Mouse (Mus musculus) forebrain, embryonic 12.5 days (tissue): ENCODE measurements around the gene 4632433K11Rik. TPM values are rescaled to one million over a fixed set of nuclear protein-coding genes. Genes with fewer than 3 reads are reported as not detected.
"Not testable (repeated sequence)": the region's sequence is repeated elsewhere in the genome, so short reads cannot be mapped to it uniquely, and the experiment has no call there.

Source experiments
- ATAC-seq: fragments of 200-750 bp; cut with Nextera tagmentation; 2 replicates; pipeline ENCODE4 v1.8.0; 2017; ENCODE audit warnings: moderate TSS enrichment; ENCODE audit not compliant: low FRiP score
- H3K27ac ChIP-seq: fragments of 300-500 bp; sonication (generic); 2 replicates; pipeline ENCODE4 v1.5.1; 2016; ENCODE audit warnings: mild to moderate bottlenecking
- H3K27me3 ChIP-seq: fragments of 300-500 bp; sonication (generic); 2 replicates; pipeline ENCODE4 v1.6.1; 2016; ENCODE audit warnings: mild to moderate bottlenecking
- H3K36me3 ChIP-seq: fragments of 300-500 bp; sonication (generic); replicated peaks from 2 replicates; pipeline ENCODE4 v1.6.1; 2016; ENCODE audit warnings: mild to moderate bottlenecking
- H3K4me1 ChIP-seq: fragments of 300-500 bp; sonication (generic); 2 replicates; pipeline ENCODE4 v1.6.1; 2016
- H3K4me2 ChIP-seq: fragments of 300-500 bp; sonication (generic); 2 replicates; pipeline ENCODE4 v1.6.1; 2016; ENCODE audit warnings: mild to moderate bottlenecking, moderate library complexity
- H3K4me3 ChIP-seq: fragments of 300-500 bp; sonication (generic); replicated peaks from 2 replicates; pipeline ENCODE4 v1.5.1; 2016; ENCODE audit warnings: mild to moderate bottlenecking
- H3K9ac ChIP-seq: fragments of 300-500 bp; sonication (generic); 2 replicates; pipeline ENCODE4 v1.6.1; 2016; ENCODE audit warnings: mild to moderate bottlenecking
- H3K9me3 ChIP-seq: fragments of 300-500 bp; sonication (generic); 2 replicates; pipeline ENCODE4 v1.6.1; 2016
- WGBS: fragments of 180-500 bp; shearing (Covaris S2); methylation state at CpG from one replicate; pipeline ENCODE4 v1.1.7; 2016; 5-methylcytosine and 5-hydroxymethylcytosine counted together
- polyA plus RNA-seq: library from polyadenylated mRNA; unstranded; fragments of >200 nt; fragmentation: Nextera tagmentation; extraction: Ambion mirVana; gene quantifications from 2 replicates; pipeline ENCODE4 v1.2.1, GENCODE M21; 2016

4632433K11Rik gene
- polyA plus RNA-seq, 1 experiment from 2014 or later: not detected

DNA sequence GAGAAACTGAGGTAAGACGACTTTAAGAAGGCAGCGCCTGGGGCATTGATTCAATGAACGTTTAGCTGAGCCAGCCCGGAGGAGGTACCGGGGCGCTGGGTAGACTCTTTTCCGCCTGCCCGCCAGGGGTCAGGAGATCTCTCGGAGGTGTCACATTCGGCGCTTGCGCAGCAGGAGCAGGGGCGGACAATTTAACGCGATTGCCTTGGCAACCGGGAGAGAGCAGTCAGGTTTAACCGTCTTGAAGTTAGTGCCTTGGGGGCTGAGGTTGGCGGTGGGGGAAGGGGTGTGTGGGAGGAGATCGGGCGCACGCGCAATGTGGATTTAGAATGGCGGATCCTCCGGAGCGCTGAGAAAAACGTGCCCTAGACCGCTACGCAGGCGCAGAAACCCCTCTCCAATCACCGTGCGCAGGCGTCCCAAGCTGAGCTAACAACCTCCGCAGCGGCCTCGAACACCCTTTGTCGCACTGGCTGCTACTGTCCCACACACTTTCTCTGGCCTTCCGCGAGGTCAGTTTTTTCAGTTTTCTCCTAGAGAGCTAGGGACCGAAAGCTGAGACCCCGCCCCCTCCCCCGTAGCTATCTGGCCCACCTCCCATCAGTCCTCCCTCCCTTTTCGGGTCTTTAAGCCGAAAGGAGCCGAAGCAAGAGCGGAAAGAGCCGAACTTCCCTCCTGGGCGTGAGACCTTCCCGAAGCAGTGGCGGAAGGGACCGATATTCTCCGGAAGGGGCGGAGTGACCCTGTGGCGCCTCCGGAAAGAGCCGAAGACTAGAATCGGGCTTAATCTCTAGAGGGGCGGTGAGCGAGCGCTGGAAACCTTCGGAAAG lies 27.2 kb downstream of the 4632433K11Rik start:
- peak overlapping the region; percentile 72 for H3K4me3 ChIP-seq
- H3K9ac ChIP-seq: peak overlapping the region; percentile 74
- peak overlapping the region; percentile 99 for H3K27ac ChIP-seq
- H3K9me3 ChIP-seq: no peaks in the 10 kb centered on the region
- under 1% methylated on average over 60 of the region's 60 CpGs for WGBS
- peaks cover 6% of the 10 kb centered on the region for H3K36me3 ChIP-seq
- H3K4me1 ChIP-seq: peaks cover 53% of the 10 kb centered on the region
- peak overlapping the region; percentile 86 for H3K4me2 ChIP-seq
- ATAC-seq: peak; percentile 90
- peaks cover 26% of the 10 kb centered on the region for H3K27me3 ChIP-seq

DNA sequence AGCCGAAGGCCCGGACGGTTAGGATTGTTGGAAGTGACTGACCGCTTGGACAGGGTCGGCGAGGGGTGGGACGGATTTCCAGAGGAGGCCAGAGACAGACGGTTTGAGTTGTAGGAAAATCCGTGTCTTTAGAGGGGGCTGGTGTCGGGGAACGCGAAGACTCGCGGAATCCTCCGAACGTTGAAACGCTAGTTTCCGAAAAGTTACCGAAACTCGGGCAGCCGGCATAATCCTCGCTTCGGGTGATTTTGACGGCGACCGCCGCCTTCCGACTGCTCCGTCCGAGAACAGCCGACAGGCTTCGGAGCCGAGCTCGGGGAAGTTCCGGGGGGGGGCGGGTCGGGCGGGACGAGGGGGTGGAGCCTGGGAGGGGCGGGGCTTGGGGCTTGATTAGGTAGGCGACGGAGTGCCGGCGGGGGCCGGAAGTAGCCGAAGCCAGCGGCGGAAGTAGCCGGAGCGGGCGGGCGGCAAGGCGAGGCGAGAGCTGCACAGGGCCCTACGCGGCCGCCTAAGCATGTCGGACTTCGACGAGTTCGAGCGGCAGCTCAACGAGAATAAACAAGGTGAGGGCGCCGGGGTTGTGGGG lies 27.9 kb downstream of the 4632433K11Rik start, which contains the start of gene U2af2:
U2af2 (plus strand) TSS at position 370 of the 586 bp plus-strand sequence.
- Histone ChIP-seq H3K4me1 (peaks cover 46% of the 10 kb centered on the region), H3K9ac (peak within 1 kb of the TSS; percentile 74)
- under 1% methylated on average over 61 of the region's 65 CpGs for WGBS

DNA sequence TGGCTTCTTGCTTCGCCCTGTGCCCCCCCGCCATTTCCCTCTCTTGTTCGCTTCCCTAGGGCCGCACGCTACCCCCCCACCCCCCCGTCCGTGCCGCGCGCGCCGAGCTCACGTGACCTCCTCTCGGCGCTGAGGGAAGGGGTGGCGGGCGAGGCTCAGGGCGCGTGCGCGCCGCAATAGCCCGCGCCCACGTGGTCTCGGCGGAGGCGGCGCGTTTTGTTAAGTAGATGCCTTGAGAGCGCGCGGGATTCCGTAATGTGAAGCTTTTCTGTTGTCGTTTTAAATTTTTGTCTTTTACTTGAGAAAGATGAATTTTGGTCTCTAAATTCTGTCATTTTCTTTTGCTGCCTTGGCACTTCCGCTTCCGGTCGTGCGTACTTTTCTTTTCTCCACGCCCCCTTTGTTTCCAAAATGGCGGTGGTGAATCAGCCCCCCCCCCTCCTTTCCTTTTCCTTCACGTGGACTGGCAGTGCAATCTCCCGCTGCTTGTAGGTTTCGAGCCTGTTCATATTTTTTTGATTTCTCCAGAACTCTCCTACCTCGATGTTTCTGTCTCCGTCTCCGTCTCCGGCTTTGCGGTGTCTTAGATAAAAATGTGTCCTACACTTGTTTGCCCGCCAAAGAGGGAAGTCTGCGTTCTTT lies 28.6 kb downstream of the 4632433K11Rik start:
- peak overlapping the region; percentile 72 for H3K4me3 ChIP-seq
- H3K27ac ChIP-seq: peak overlapping the region; percentile 99
- WGBS: under 1% methylated on average over 43 of the region's 51 CpGs

More for the DNA sequence above, 27.9 kb downstream of the 4632433K11Rik start, which contains the start of gene U2af2:
- H3K27me3 ChIP-seq: peaks cover 19% of the 10 kb centered on the region
- peaks cover 13% of the 10 kb centered on the region for H3K36me3 ChIP-seq
- peak within 1 kb of the TSS; percentile 72 for H3K4me3 ChIP-seq
- no peaks in the 10 kb centered on the region for H3K9me3 ChIP-seq
- ATAC-seq: peak; percentile 85
- H3K4me2 ChIP-seq: peak within 1 kb of the TSS; percentile 86
- peak within 1 kb of the TSS; percentile 99 for H3K27ac ChIP-seq

DNA sequence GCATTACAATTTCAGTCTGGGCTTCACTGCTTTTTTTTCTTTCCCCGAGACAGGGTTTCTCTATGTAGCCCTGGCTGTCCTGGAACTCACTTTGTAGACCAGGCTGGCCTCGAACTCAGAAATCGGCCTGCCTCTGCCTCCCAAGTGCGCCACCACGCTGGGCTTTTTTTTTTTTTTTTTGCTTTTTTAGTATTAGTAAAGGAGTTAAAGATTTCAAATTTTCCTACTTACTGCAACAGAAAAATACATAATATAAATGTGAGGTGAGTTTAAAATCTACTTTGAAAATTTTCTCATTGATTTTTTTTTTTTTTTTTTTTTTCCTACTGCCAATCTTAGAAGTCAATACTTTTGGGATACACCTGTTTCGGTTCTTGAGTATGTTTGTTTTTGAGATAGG lies 31.0 kb downstream of the 4632433K11Rik start:
- 90% methylated on average over 6 of the region's 6 CpGs for WGBS
- Histone ChIP-seq H3K27me3 (no peaks in the 10 kb centered on the region), H3K36me3 (peaks cover 44% of the 10 kb centered on the region), H3K9me3 (no peaks in the 10 kb centered on the region), H3K27ac (no peak overlapping the region), H3K9ac (no peak overlapping the region), H3K4me1 (peaks cover 36% of the 10 kb centered on the region), H3K4me2 (no peak overlapping the region), H3K4me3 (no peak overlapping the region)
- no peak for ATAC-seq

More for the DNA sequence above, 28.6 kb downstream of the 4632433K11Rik start:
- Histone ChIP-seq H3K4me2 (peak overlapping the region; percentile 86), H3K9me3 (no peaks in the 10 kb centered on the region), H3K4me1 (peaks cover 41% of the 10 kb centered on the region), H3K27me3 (peaks cover 13% of the 10 kb centered on the region), H3K36me3 (peaks cover 19% of the 10 kb centered on the region), H3K9ac (peak overlapping the region; percentile 74)
- ATAC-seq: peak; percentile 57

DNA sequence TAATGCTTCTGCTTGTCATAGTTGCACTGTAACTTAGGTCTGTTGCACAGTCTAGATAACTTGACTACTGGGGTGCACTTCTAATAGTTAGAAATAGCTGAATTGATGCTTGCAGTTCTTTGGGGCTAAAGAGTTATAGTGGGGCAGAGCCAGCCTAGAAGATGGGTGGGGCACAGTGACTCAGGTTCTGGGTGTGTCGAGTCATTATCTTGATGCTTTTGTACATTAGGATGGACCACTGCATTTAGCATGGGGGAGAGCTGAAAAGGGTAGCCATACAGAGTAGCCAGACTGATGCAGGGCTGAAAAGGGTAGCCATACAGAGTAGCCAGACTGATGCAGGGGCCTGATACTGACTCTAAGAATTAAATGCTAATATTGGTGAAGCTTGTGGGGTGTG lies 39.7 kb downstream of the 4632433K11Rik start:
- no peak overlapping the region for H3K4me2 ChIP-seq
- no peak overlapping the region for H3K9ac ChIP-seq
- no peak overlapping the region for H3K4me3 ChIP-seq
- no peak for ATAC-seq
- H3K4me1 ChIP-seq: no peaks in the 10 kb centered on the region
- WGBS: 85% methylated on average over 1 of the region's 1 CpGs
- no peaks in the 10 kb centered on the region for H3K9me3 ChIP-seq
- H3K27ac ChIP-seq: no peak overlapping the region
- peaks cover 96% of the 10 kb centered on the region for H3K36me3 ChIP-seq
- no peaks in the 10 kb centered on the region for H3K27me3 ChIP-seq

DNA sequence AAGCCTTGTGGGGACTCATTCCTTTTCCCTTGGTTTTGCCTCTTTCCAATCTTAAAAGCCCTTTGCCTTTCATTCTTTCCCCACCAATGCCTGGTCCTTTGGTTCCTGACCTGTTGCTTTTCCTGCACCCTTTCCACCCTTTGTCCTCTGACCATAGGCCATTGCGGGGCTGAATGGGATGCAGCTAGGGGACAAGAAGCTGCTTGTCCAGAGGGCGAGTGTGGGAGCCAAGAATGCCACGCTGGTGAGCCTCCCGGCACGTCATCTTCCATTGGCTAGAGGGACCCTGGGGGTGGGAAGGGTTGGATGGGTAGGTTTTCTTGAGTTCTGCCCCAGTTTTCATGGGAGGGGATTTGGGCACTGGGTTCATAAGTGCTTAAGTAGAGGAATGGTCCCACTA lies 41.1 kb downstream of the 4632433K11Rik start:
- Histone ChIP-seq H3K4me2 (no peak overlapping the region), H3K9me3 (no peaks in the 10 kb centered on the region), H3K4me1 (no peaks in the 10 kb centered on the region), H3K4me3 (no peak overlapping the region), H3K27me3 (no peaks in the 10 kb centered on the region), H3K9ac (no peak overlapping the region), H3K27ac (no peak overlapping the region), H3K36me3 (peaks cover 88% of the 10 kb centered on the region)
- 92% methylated on average over 5 of the region's 5 CpGs for WGBS
- ATAC-seq: no peak

DNA sequence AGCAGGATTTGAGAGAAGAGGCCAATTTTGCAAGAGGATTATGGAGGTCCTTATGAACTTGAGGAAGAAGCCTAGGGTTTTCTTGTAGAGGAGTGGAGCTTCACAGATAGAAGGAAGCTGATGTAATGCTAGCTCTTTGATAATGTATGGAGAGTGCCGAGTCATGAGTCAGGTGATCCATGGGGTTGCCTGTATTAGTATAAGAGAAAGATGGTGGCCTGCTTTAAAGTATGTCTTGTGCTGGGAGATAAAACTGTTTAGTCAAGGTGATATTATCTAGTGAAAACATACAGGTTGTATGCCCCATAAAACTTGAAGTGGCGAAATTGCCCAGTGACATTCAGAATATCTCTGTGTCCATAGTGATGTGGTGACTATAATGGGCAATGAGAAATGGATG lies 43.0 kb downstream of the 4632433K11Rik start:
- peaks cover 14% of the 10 kb centered on the region for H3K4me1 ChIP-seq
- no peak overlapping the region for H3K4me3 ChIP-seq
- no peak overlapping the region for H3K4me2 ChIP-seq
- H3K9me3 ChIP-seq: no peaks in the 10 kb centered on the region
- ATAC-seq: no peak
- H3K27ac ChIP-seq: no peak overlapping the region
- no peak overlapping the region for H3K9ac ChIP-seq
- peaks cover 68% of the 10 kb centered on the region for H3K36me3 ChIP-seq
- no peaks in the 10 kb centered on the region for H3K27me3 ChIP-seq
- 93% methylated on average over 2 of the region's 2 CpGs for WGBS

DNA sequence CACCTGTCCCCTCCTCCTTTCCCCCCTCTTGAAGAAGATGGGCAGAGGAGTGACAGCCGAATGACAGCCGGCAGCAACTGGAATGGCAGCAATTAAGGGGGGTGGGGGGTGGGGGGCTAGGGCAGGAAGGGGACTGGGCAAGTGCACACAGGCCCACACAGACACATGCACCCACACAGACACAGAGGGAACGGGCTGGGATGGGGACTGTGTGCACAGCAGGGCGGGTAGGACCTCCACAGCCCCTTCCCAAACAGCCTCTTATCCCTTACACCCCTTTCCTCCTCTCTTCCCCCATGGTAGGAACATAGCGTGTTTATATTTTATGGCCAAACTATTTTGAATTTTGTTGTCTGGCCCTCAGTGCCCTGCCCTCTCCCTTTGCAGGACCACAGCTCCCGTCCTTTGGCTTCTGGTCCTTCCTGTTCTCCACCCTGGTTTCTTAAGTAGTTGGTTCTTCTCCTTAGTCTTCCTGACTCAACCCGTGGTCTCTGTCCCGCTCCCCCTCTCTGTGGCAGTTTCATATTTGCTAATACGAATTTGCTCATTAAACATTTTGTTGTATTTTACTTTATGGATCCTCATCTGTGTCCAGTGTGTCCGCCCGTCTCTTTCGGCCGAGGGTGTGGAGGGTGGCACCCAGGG lies 45.6 kb downstream of the 4632433K11Rik start:
- not testable (repeated sequence) for H3K9ac ChIP-seq, H3K9me3 ChIP-seq, H3K27me3 ChIP-seq
- H3K4me2 ChIP-seq: peak overlapping the region; percentile 92
- H3K27ac ChIP-seq: peak overlapping the region; percentile 90
- peaks cover 61% of the 10 kb centered on the region for H3K36me3 ChIP-seq
- H3K4me1 ChIP-seq: peaks cover 16% of the 10 kb centered on the region
- peak overlapping the region; percentile 94 for H3K4me3 ChIP-seq
- 49% methylated on average over 9 of the region's 13 CpGs for WGBS
- peak; percentile 37 for ATAC-seq

DNA sequence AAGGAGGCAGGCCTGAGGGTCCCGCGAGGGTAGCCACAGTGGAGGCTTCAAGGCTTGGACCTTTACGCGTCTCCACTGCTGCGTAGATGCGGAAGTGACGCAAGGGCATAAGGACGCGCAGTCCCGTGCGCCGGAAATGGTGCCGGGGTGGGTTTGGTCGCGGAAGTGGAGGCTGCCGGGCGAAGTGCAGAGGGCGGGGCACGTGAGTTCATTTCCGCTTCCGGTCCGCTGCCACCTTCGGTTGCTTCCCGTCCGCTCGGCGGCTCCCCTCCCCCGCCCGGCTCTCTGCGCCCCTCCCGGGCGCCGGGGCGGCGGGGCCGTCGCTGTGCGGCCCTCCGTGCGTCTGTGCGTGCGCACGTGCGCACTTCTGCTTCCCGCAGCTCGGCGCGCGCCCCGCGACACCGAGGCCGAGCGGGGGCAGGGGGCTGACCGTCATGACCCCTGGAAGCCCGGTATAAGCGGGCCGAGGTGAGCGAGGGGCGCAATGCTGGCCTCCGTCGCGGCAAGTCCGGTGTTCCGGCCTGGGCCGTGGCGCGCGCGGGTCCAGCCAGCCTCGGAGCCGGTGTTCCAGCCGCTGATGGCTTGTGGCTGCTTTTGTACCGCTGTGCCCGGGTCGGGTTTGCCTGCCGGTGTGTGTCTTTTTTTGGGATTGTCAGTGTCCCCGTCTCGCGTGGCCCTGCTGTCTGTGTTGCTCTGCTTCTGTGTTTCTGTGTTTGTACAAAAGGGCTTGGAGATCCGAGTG lies 46.3 kb downstream of the 4632433K11Rik start, which contains the start of gene Epn1:
Epn1 (plus strand) TSS at position 226 of the 742 bp plus-strand sequence.
- peak; percentile 98 for ATAC-seq

DNA sequence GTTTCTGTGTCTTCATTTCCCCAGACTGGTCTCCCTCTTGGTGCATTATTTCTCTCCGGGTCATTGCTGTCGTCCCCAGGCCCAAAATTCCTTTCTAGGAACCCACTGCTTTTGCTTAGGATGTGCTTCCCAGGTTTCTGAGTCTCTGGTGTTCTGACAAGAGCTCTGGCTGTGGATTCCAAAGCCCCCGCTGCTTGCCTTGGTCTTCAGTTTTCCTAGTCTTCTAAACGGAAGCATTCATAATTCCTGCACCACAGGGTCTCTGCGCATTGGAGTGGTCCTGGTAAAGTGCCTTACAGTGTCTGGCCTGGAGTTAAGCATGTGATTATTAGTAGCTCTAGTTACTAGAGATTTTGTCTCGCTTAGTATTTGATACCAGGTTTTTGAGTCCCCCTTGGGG lies 46.9 kb downstream of the 4632433K11Rik start:
- H3K4me1 ChIP-seq: peaks cover 16% of the 10 kb centered on the region
- no peaks in the 10 kb centered on the region for H3K9me3 ChIP-seq
- H3K36me3 ChIP-seq: peaks cover 59% of the 10 kb centered on the region
- peak overlapping the region; percentile 94 for H3K4me3 ChIP-seq
- H3K9ac ChIP-seq: peak overlapping the region; percentile 94
- no peak for ATAC-seq
- H3K27ac ChIP-seq: peak overlapping the region; percentile 90; the same call in 1 of the 2 replicates
- peak overlapping the region; percentile 92 for H3K4me2 ChIP-seq
- 20% methylated on average over 6 of the region's 6 CpGs for WGBS
- no peaks in the 10 kb centered on the region for H3K27me3 ChIP-seq

More for the DNA sequence above, 46.3 kb downstream of the 4632433K11Rik start, which contains the start of gene Epn1:
- H3K9ac ChIP-seq: peak within 1 kb of the TSS; percentile 94
- H3K27me3 ChIP-seq: no peaks in the 10 kb centered on the region
- no peaks in the 10 kb centered on the region for H3K9me3 ChIP-seq
- under 1% methylated on average over 81 of the region's 81 CpGs for WGBS
- peaks cover 60% of the 10 kb centered on the region for H3K36me3 ChIP-seq
- H3K27ac ChIP-seq: peak within 1 kb of the TSS; percentile 90
- peaks cover 16% of the 10 kb centered on the region for H3K4me1 ChIP-seq
- peak within 1 kb of the TSS; percentile 94 for H3K4me3 ChIP-seq
- peak within 1 kb of the TSS; percentile 92 for H3K4me2 ChIP-seq

DNA sequence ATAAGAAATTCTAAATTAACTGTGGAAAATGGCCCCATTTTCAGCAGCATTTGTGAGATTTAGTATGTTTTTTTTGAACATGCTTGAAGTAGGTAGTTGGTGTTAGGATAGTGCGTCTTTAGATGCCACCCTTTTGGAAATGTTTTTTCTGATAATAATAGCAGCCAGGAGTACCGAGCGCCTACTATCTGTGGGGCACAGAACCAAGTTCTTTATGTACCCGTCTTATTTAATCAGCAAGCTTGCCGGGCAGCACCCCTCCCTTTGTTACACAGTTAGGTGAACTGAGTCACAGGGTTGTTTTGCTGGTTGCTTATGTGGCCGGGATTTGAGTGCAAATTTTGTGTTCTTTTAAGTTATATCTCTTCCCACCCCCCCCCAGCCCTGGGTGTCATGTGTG lies 47.3 kb downstream of the 4632433K11Rik start:
- Histone ChIP-seq H3K27ac (no peak overlapping the region), H3K9ac (peak overlapping the region; percentile 94; the same call in 1 of the 2 replicates), H3K36me3 (peaks cover 60% of the 10 kb centered on the region), H3K9me3 (no peaks in the 10 kb centered on the region), H3K4me1 (peaks cover 16% of the 10 kb centered on the region), H3K4me3 (peak overlapping the region; percentile 94), H3K4me2 (peak overlapping the region; percentile 92), H3K27me3 (no peaks in the 10 kb centered on the region)
- WGBS: 78% methylated on average over 6 of the region's 6 CpGs
- ATAC-seq: no peak
